Mouse (Mus musculus): ENCODE data around the gene Olig1.

DNA sequence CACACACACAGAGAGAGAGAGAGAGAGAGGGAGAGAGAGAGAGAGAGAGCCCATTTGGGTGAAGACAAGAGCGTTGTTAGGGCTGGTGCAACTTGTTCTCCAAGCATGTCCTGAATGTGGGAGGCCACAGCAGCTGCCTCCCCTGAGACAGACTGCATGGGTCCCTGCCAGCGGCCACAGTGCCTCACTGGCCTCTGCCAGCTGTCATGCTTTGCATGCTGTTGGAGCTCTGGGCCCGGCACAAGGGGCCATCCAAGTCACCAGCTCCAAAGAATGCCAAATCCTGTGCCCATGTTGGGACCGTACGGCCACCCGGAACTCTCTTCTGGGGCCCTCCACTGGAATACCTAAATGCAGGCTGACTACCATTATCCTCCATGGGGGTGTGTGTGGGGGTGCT, 3.6 kb upstream of the Olig1 start:
- TF ChIP-seq CTCF (IDR thresholded peaks at IDR 0.05; ENCODE audit: extremely low read depth, insufficient read length, insufficient replicate concordance, low read depth, low read length) (no peak), POLR2A (IDR thresholded peaks at IDR 0.05; ENCODE audit: low read depth, low read length) (no peak)

Data from small intestine, adult 2 months (tissue).